Mouse (Mus musculus): ENCODE results near the gene Naa30. TPM values are rescaled to one million over a fixed set of nuclear protein-coding genes. Genes with fewer than 3 reads are reported as not detected.
"Not testable (repeated sequence)": the region's sequence is repeated elsewhere in the genome, so short reads cannot be mapped to it uniquely, and the experiment has no call there.

Naa30 gene
- polyA plus RNA-seq, 1 experiment from 2014 or later, result 12.8 TPM

- H3K4me1 ChIP-seq (replicated peaks; ENCODE audit: control insufficient read depth, insufficient read depth, low read length); H3K9me3 ChIP-seq (ENCODE audit: control insufficient read depth, low read length); H3K9ac ChIP-seq (ENCODE audit: low read depth, low read length); H3K4me3 ChIP-seq (ENCODE audit: low read depth, low read length); H3K27ac ChIP-seq (ENCODE audit: low read depth, low read length); H3K36me3 ChIP-seq (ENCODE audit: control insufficient read depth, insufficient read depth, low read length); H3K27me3 ChIP-seq (replicated peaks; ENCODE audit: control insufficient read depth, insufficient read depth, low read length); ATAC-seq (replicated peaks; ENCODE audit: low FRiP score); DNase-seq (ENCODE audit: low spot score); H3K4me2 ChIP-seq: not testable (repeated sequence)
- WGBS, result 78% methylated on average over 3 of the region's 3 CpGs
Measured at GRCm38 (mm10) chr14:49210215-49210614, 38.2 kb downstream of the Naa30 start.

GRCm38 (mm10) chr14:49218677-49219076 is 46.7 kb downstream of the Naa30 start:
- ATAC-seq (replicated peaks; ENCODE audit: low FRiP score) (no peak), DNase-seq (ENCODE audit: low spot score) (no peak)
- Histone ChIP-seq H3K36me3 (ENCODE audit: control insufficient read depth, insufficient read depth, low read length) (no peaks in the 10 kb centered on the region), H3K27me3 (replicated peaks; ENCODE audit: control insufficient read depth, insufficient read depth, low read length) (no peaks in the 10 kb centered on the region), H3K4me1 (replicated peaks; ENCODE audit: control insufficient read depth, insufficient read depth, low read length) (no peaks in the 10 kb centered on the region), H3K4me2 (no peak overlapping the region), H3K9ac (ENCODE audit: low read depth, low read length) (no peak overlapping the region), H3K27ac (ENCODE audit: low read depth, low read length) (no peak overlapping the region), H3K9me3 (ENCODE audit: control insufficient read depth, low read length) (no peaks in the 10 kb centered on the region), H3K4me3 (ENCODE audit: low read depth, low read length) (no peak overlapping the region)
- 61% methylated on average over 7 of the region's 7 CpGs for WGBS

- not testable (repeated sequence) for H3K27me3 ChIP-seq (replicated peaks; ENCODE audit: control insufficient read depth, insufficient read depth, low read length); H3K4me1 ChIP-seq (replicated peaks; ENCODE audit: control insufficient read depth, insufficient read depth, low read length); H3K9ac ChIP-seq (ENCODE audit: low read depth, low read length); ATAC-seq (replicated peaks; ENCODE audit: low FRiP score); H3K36me3 ChIP-seq (ENCODE audit: control insufficient read depth, insufficient read depth, low read length); H3K4me2 ChIP-seq; DNase-seq (ENCODE audit: low spot score); H3K27ac ChIP-seq (ENCODE audit: low read depth, low read length); H3K9me3 ChIP-seq (ENCODE audit: control insufficient read depth, low read length); H3K4me3 ChIP-seq (ENCODE audit: low read depth, low read length)
- WGBS, result 74% methylated on average over 4 of the region's 4 CpGs
Measured at GRCm38 (mm10) chr14:49219466-49220022, 47.5 kb downstream of the Naa30 start.

- H3K4me1 ChIP-seq (replicated peaks; ENCODE audit: control insufficient read depth, insufficient read depth, low read length), result no peaks in the 10 kb centered on the region
- no peak for DNase-seq (ENCODE audit: low spot score)
- 78% methylated on average over 2 of the region's 2 CpGs for WGBS
- no peak overlapping the region for H3K4me3 ChIP-seq (ENCODE audit: low read depth, low read length)
- H3K36me3 ChIP-seq (ENCODE audit: control insufficient read depth, insufficient read depth, low read length), result no peaks in the 10 kb centered on the region
- H3K27ac ChIP-seq (ENCODE audit: low read depth, low read length), result no peak overlapping the region
- no peaks in the 10 kb centered on the region for H3K9me3 ChIP-seq (ENCODE audit: control insufficient read depth, low read length)
- no peak overlapping the region for H3K4me2 ChIP-seq
- H3K9ac ChIP-seq (ENCODE audit: low read depth, low read length), result no peak overlapping the region
- H3K27me3 ChIP-seq (replicated peaks; ENCODE audit: control insufficient read depth, insufficient read depth, low read length), result no peaks in the 10 kb centered on the region
- no peak for ATAC-seq (replicated peaks; ENCODE audit: low FRiP score)
Measured at GRCm38 (mm10) chr14:49221771-49222170, 49.7 kb downstream of the Naa30 start.

GRCm38 (mm10) chr14:49226471-49226870 is 54.4 kb downstream of the Naa30 start:
- no peak for ATAC-seq (replicated peaks; ENCODE audit: low FRiP score)

GRCm38 (mm10) chr14:49226986-49227385 is 55.0 kb downstream of the Naa30 start:
- Histone ChIP-seq H3K4me3 (ENCODE audit: low read depth, low read length) (no peak overlapping the region), H3K9me3 (ENCODE audit: control insufficient read depth, low read length) (no peaks in the 10 kb centered on the region), H3K4me2 (no peak overlapping the region), H3K9ac (ENCODE audit: low read depth, low read length) (no peak overlapping the region), H3K4me1 (replicated peaks; ENCODE audit: control insufficient read depth, insufficient read depth, low read length) (no peaks in the 10 kb centered on the region), H3K27ac (ENCODE audit: low read depth, low read length) (no peak overlapping the region), H3K27me3 (replicated peaks; ENCODE audit: control insufficient read depth, insufficient read depth, low read length) (no peaks in the 10 kb centered on the region), H3K36me3 (ENCODE audit: control insufficient read depth, insufficient read depth, low read length) (no peaks in the 10 kb centered on the region)
- ATAC-seq (replicated peaks; ENCODE audit: low FRiP score), result no peak
- 90% methylated on average over 11 of the region's 11 CpGs for WGBS
- no peak for DNase-seq (ENCODE audit: low spot score)

More at GRCm38 (mm10) chr14:49226471-49226870, 54.4 kb downstream of the Naa30 start:
- Histone ChIP-seq H3K9ac (ENCODE audit: low read depth, low read length) (no peak overlapping the region), H3K4me1 (replicated peaks; ENCODE audit: control insufficient read depth, insufficient read depth, low read length) (no peaks in the 10 kb centered on the region), H3K27me3 (replicated peaks; ENCODE audit: control insufficient read depth, insufficient read depth, low read length) (no peaks in the 10 kb centered on the region), H3K4me2 (no peak overlapping the region), H3K27ac (ENCODE audit: low read depth, low read length) (no peak overlapping the region), H3K4me3 (ENCODE audit: low read depth, low read length) (no peak overlapping the region), H3K36me3 (ENCODE audit: control insufficient read depth, insufficient read depth, low read length) (no peaks in the 10 kb centered on the region), H3K9me3 (ENCODE audit: control insufficient read depth, low read length) (no peaks in the 10 kb centered on the region)
- DNase-seq (ENCODE audit: low spot score), result no peak
- WGBS, result 84% methylated on average over 7 of the region's 7 CpGs

- 91% methylated on average over 3 of the region's 3 CpGs for WGBS
Measured at GRCm38 (mm10) chr14:49231845-49232244, 59.8 kb downstream of the Naa30 start.

GRCm38 (mm10) chr14:49234788-49235515 is 62.9 kb downstream of the Naa30 start:
- Histone ChIP-seq H3K36me3 (ENCODE audit: control insufficient read depth, insufficient read depth, low read length) (no peaks in the 10 kb centered on the region), H3K9ac (ENCODE audit: low read depth, low read length) (no peak overlapping the region), H3K27ac (ENCODE audit: low read depth, low read length) (no peak overlapping the region), H3K4me2 (no peak overlapping the region), H3K9me3 (ENCODE audit: control insufficient read depth, low read length) (no peaks in the 10 kb centered on the region), H3K27me3 (replicated peaks; ENCODE audit: control insufficient read depth, insufficient read depth, low read length) (no peaks in the 10 kb centered on the region), H3K4me3 (ENCODE audit: low read depth, low read length) (no peak overlapping the region), H3K4me1 (replicated peaks; ENCODE audit: control insufficient read depth, insufficient read depth, low read length) (no peaks in the 10 kb centered on the region)
- WGBS, result 47% methylated on average over 9 of the region's 9 CpGs
- DNase-seq (ENCODE audit: low spot score) (no peak), ATAC-seq (replicated peaks; ENCODE audit: low FRiP score) (no peak)

More at GRCm38 (mm10) chr14:49231845-49232244, 59.8 kb downstream of the Naa30 start:
- no peaks in the 10 kb centered on the region for H3K36me3 ChIP-seq (ENCODE audit: control insufficient read depth, insufficient read depth, low read length)
- H3K27me3 ChIP-seq (replicated peaks; ENCODE audit: control insufficient read depth, insufficient read depth, low read length), result no peaks in the 10 kb centered on the region
- no peak overlapping the region for H3K4me3 ChIP-seq (ENCODE audit: low read depth, low read length)
- no peak overlapping the region for H3K27ac ChIP-seq (ENCODE audit: low read depth, low read length)
- no peak overlapping the region for H3K9ac ChIP-seq (ENCODE audit: low read depth, low read length)
- no peak overlapping the region for H3K4me2 ChIP-seq
- no peaks in the 10 kb centered on the region for H3K9me3 ChIP-seq (ENCODE audit: control insufficient read depth, low read length)
- DNase-seq (ENCODE audit: low spot score), result no peak
- ATAC-seq (replicated peaks; ENCODE audit: low FRiP score), result no peak
- H3K4me1 ChIP-seq (replicated peaks; ENCODE audit: control insufficient read depth, insufficient read depth, low read length), result no peaks in the 10 kb centered on the region

- DNase-seq (ENCODE audit: low spot score) (no peak), ATAC-seq (replicated peaks; ENCODE audit: low FRiP score) (no peak)
- Histone ChIP-seq H3K27me3 (replicated peaks; ENCODE audit: control insufficient read depth, insufficient read depth, low read length) (no peaks in the 10 kb centered on the region), H3K36me3 (ENCODE audit: control insufficient read depth, insufficient read depth, low read length) (no peaks in the 10 kb centered on the region), H3K4me2 (no peak overlapping the region), H3K27ac (ENCODE audit: low read depth, low read length) (no peak overlapping the region), H3K9me3 (ENCODE audit: control insufficient read depth, low read length) (no peaks in the 10 kb centered on the region), H3K4me3 (ENCODE audit: low read depth, low read length) (no peak overlapping the region), H3K9ac (ENCODE audit: low read depth, low read length) (no peak overlapping the region), H3K4me1 (replicated peaks; ENCODE audit: control insufficient read depth, insufficient read depth, low read length) (no peaks in the 10 kb centered on the region)
- WGBS, result 35% methylated on average over 11 of the region's 11 CpGs
Measured at GRCm38 (mm10) chr14:49238206-49238605, 66.2 kb downstream of the Naa30 start.

Measured in liver, embryonic 11.5 days (tissue).